Mouse (Mus musculus) bone marrow macrophage, adult 2 months (primary cell): ENCODE measurements at regions not wholly inside any gene's neighbourhood (a gene's known extent, or its start where the extent isn't known, plus 50 kb on each side); places are given as distances from the start of the nearest gene placed in this dataset.

ENCODE experiments used
- H3K27ac ChIP-seq: 2 replicates; pipeline ENCODE4 v1.5.1; 2012; ENCODE audit warnings: low read depth, low read length; ENCODE audit not compliant: insufficient read depth
- H3K4me1 ChIP-seq: 2 replicates; pipeline ENCODE4 v1.6.1; 2012; ENCODE audit warnings: low read length; ENCODE audit not compliant: control insufficient read depth, insufficient read depth
- H3K4me3 ChIP-seq: 2 replicates; pipeline ENCODE4 v1.5.1; 2012; ENCODE audit warnings: mild to moderate bottlenecking, low read length, moderate library complexity; ENCODE audit not compliant: insufficient read depth
- CTCF ChIP-seq: IDR thresholded peaks from 2 replicates; pipeline ENCODE4 v1.5.1; 2012; ENCODE audit warnings: low read depth, mild to moderate bottlenecking, low read length, moderate library complexity
- POLR2A ChIP-seq: IDR thresholded peaks from 2 replicates; pipeline ENCODE4 v1.6.1; 2012; ENCODE audit warnings: mild to moderate bottlenecking, low read depth, low read length, borderline replicate concordance

GRCm38 (mm10) chr1:185823226-185823625, 293.9 kb downstream of the Lyplal1 start:
- no peak overlapping the region for H3K27ac ChIP-seq
- H3K4me3 ChIP-seq = no peak overlapping the region
- H3K4me1 ChIP-seq = no peaks in the 10 kb centered on the region
- TF ChIP-seq CTCF (no peak), POLR2A (no peak)

DNA sequence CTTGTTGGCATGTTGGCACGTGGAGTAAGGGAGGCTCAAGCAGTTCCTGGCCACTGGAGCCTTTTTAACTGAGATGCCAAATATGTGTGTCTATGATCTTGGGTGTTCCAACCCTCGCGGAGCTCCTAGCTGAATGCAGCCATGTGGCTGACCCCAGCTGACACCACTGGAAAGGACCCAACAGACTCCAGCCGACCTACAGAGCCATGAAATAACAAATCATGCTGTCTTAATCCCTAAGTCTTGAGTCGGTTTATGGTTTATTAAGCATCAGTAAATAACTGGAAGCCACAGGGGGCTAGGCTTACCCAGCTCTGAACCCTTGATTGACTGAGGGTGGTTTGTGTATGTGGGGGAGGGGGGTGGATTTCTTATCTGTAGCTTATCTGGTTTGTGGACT, 293.2 kb downstream of the Lyplal1 start:
- Histone ChIP-seq H3K4me1 (no peaks in the 10 kb centered on the region), H3K4me3 (no peak overlapping the region), H3K27ac (no peak overlapping the region)
- TF ChIP-seq POLR2A = no peak
- no peak for TF ChIP-seq CTCF

GRCm38 (mm10) chr1:185827986-185828385, 289.1 kb downstream of the Lyplal1 start:
- Histone ChIP-seq H3K4me3 (no peak overlapping the region), H3K27ac (no peak overlapping the region), H3K4me1 (no peaks in the 10 kb centered on the region)
- TF ChIP-seq POLR2A (no peak), CTCF (no peak)

DNA sequence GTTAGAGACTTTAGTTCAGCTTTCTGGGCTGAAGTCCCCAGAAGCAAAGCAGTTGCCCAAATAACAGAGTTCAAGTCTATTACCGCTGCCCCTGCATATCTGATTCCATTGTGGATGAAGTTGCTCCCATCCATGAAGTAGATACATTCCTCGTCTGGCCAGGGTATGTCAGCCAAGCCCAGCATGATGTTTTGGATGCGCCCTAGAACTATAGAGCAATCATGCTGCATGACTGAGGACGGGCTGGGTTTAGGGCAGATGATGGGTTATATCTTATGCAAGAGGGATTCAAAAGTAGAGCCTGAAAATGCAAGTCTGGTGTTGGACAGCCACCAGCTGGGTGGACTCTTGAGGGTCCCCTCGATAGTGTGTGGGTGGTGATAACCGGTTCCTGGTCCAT, 288.6 kb downstream of the Lyplal1 start:
- Histone ChIP-seq H3K27ac (no peak overlapping the region), H3K4me1 (no peaks in the 10 kb centered on the region), H3K4me3 (no peak overlapping the region)
- no peak for TF ChIP-seq CTCF
- no peak for TF ChIP-seq POLR2A

GRCm38 (mm10) chr1:185832059-185832458, 285.1 kb downstream of the Lyplal1 start:
- Histone ChIP-seq H3K27ac (no peak overlapping the region), H3K4me1 (no peaks in the 10 kb centered on the region), H3K4me3 (no peak overlapping the region)
- TF ChIP-seq CTCF = no peak
- no peak for TF ChIP-seq POLR2A

DNA sequence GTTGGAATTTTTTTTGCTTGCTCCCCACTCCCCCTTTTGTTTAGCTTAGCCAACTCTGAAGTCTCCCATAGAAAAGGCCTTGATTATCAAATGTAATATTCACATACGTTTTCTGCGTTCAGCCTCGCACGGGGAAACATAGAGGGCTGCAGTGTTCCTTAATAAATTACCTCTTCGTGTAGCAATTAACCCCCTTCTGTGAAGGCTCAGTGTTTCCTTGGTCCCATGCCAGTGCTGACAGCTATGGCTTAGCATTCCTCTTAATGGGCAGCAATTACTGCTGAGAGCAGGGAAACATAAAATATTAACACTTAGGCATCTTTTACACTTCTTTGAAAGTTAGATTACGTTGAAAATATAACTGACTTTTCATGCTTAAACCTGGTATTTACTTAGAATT, 282.9 kb downstream of the Lyplal1 start:
- no peak overlapping the region for H3K27ac ChIP-seq
- H3K4me1 ChIP-seq = no peaks in the 10 kb centered on the region
- no peak overlapping the region for H3K4me3 ChIP-seq
- no peak for TF ChIP-seq CTCF
- no peak for TF ChIP-seq POLR2A

DNA sequence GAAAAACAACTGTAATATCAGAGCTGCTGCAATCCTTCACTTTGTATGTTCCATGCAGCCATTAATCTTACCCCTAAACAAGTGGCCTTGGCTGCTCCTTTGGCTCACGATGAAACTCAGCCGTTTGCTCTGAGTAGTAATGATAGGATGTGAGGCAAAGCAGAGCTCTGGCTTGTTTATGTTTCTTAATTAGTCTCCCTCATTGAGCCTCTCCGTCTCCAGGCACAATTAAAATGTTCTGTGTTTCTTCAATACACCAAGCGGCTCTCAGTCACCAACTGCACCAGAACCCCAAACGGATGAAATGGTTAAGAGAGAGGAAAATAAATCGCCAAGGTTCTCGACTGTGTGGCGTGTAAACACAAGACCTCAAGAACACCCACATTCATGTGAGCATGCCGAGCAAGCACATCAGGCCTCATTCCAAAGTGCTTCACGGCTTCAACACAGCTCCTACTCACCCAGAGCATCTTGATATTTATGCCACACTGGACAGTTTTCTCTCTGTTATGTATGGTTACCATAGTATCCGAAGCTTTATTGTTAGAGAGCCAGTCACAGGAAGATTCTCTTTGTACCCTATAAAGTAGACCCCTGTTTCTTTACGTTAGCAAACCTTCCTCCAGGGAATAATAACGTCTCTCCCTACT, 280.4 kb downstream of the Lyplal1 start:
- Histone ChIP-seq H3K4me3 (no peak overlapping the region), H3K4me1 (no peaks in the 10 kb centered on the region), H3K27ac (no peak overlapping the region)
- TF ChIP-seq POLR2A (no peak), CTCF (no peak)

- Histone ChIP-seq H3K4me3 (no peak overlapping the region), H3K4me1 (no peaks in the 10 kb centered on the region), H3K27ac (no peak overlapping the region)
- TF ChIP-seq POLR2A (no peak), CTCF (no peak)
Observed at GRCm38 (mm10) chr1:185842481-185842880, 274.6 kb downstream of the Lyplal1 start.

DNA sequence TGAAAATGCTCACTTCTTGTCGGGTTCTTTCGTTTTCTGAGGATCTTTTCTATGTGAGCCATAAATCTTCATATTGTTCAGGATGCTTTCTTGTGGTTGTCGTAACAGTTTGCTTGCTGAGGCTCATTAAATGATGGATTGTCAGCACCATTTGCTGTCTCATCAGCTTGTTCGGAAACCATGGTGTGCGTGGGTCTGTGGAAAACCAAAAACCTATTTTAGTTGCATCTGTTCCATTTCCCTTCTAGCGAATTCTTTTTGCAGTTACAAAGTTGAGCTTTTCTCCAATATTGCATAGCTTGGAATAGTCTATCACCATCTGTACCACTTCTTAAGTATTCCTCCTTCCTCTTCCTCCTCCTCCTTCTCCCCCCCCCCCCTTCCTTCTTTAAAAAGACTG, 269.9 kb downstream of the Lyplal1 start:
- no peak for TF ChIP-seq CTCF
- H3K4me1 ChIP-seq = no peaks in the 10 kb centered on the region
- no peak overlapping the region for H3K4me3 ChIP-seq

GRCm38 (mm10) chr1:185850590-185850989, 266.5 kb downstream of the Lyplal1 start:
- TF ChIP-seq POLR2A (no peak), CTCF (no peak)
- no peak overlapping the region for H3K4me3 ChIP-seq
- no peak overlapping the region for H3K27ac ChIP-seq
- no peaks in the 10 kb centered on the region for H3K4me1 ChIP-seq

More for the DNA sequence above, 269.9 kb downstream of the Lyplal1 start:
- no peak overlapping the region for H3K27ac ChIP-seq

DNA sequence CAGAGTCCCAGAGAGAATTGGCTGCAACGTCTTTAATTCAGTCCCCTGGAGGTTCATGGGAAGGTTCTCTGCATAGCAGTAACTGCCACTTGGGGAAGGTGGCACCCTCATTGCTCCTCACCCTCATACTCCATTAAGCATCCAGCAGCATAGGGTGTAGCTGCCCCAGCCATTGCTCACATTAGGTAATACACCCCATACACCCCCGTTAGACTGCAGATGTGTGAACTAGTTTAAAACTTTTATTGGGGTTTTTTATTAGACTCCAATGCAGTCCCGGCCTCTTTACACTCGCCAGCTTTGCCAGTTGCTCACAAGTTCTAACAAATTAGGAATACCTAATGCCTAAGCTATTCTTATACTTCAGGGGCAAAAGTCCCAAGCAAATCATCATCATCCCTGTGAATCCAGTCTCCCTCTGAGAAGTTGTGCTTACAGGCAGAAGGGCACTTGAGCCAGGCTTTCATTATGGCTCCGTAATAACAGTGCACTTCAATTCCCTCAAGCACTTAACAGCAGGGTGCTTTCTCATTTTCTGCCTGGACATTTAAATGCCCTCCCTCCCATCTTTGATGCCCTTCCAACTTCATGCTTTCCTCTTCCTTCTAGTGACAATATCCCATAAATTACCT, 265.7 kb downstream of the Lyplal1 start:
- TF ChIP-seq CTCF (no peak), POLR2A (no peak)
- Histone ChIP-seq H3K4me1 (no peaks in the 10 kb centered on the region), H3K4me3 (no peak overlapping the region), H3K27ac (no peak overlapping the region)
